Mouse (Mus musculus): Measurements from ENCODE around the gene Nos3.

DNA sequence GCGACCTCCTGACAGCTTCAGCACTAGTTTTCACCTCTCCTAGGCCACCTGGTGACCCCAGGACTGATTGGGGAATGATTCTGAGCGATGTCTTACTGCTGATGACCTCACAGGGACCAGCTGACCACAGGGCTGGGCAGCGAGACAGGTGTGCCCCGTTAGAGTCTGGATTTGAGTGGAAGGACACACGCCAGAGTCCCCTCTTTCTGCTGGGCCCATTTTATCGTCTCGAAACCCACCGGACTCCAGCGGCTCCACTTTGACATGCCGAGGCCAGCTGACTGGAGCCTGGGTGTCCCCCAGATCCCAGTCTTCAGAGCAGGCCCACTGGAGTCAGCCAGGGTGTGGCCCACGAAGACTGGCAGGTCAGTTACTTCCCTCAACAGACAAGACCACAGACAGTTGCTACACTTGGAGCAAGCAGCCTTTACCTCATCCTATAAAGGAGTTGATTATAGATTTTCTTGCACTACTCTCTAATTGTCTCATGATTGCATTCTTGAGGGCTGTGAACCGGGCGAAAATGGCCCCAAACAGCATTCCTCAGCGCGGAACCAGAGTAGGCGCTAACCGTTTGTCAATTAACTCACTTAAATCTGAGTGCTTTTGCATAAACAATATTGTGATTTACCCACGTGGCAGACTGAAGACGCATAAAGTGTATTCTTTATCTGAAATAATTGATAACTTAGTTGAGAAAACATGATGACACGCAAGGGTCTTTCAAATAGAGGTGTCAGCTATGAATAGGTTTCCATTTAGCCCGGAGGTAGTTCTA, 59.6 kb downstream of the Nos3 start:
- TF ChIP-seq POLR2A (IDR thresholded peaks at IDR 0.05; ENCODE audit: low read depth, low read length): no peak
- no peak for TF ChIP-seq CTCF (IDR thresholded peaks at IDR 0.05; ENCODE audit: extremely low read depth, insufficient read length, insufficient replicate concordance, low read depth, low read length)
